Mouse (Mus musculus): Measurements from ENCODE around the gene Cckbr. TPM values are rescaled to one million over a fixed set of nuclear protein-coding genes. Genes with fewer than 3 reads are reported as not detected.
A peak's percentile ranks its signal among the peaks of the same experiment; 100 is the strongest.

Cckbr gene
- polyA plus RNA-seq, 1 experiment from 2014 or later, result 0.10 TPM

- Histone ChIP-seq H3K4me1 (ENCODE audit: control insufficient read depth, insufficient read depth, low read length) (0 out of 2 replicates have a peak, but pooled peaks cover 2% of the 10 kb centered on the region), H3K36me3 (replicated peaks; ENCODE audit: control insufficient read depth, insufficient read depth, low read depth, low read length) (no peaks in the 10 kb centered on the region), H3K9ac (replicated peaks; ENCODE audit: low read length) (peak within 1 kb of the TSS; percentile 73), H3K27me3 (ENCODE audit: control insufficient read depth, insufficient read depth, low read length) (peaks cover 4% of the 10 kb centered on the region; the same call in 1 of the 2 replicates), H3K4me2 (ENCODE audit: low read depth, low read length) (peak within 1 kb of the TSS; percentile 88), H3K9me3 (replicated peaks; ENCODE audit: control insufficient read depth, low read length) (no peaks in the 10 kb centered on the region), H3K4me3 (ENCODE audit: low read depth, low read length) (peak within 1 kb of the TSS; percentile 38), H3K27ac (replicated peaks; ENCODE audit: low read depth, low read length) (no peak within 1 kb of the TSS)
- WGBS, result 2% methylated on average over 62 of the region's 63 CpGs
- ATAC-seq (replicated peaks; ENCODE audit: insufficient number of reproducible peaks, low FRiP score, low TSS enrichment, low read depth) (peak; percentile 73), DNase-seq (ENCODE audit: low spot score) (peak; percentile 61)
Observed at GRCm38 (mm10) chr7:105481505-105482411, 56.2 kb downstream of the Cckbr start, which contains the start of gene Cavin3. Gene Cavin3 (minus strand): TSS chr7:105482300.

GRCm38 (mm10) chr7:105482426-105482825 lies 56.9 kb downstream of the Cckbr start:
- peaks cover 4% of the 10 kb centered on the region; the same call in 1 of the 2 replicates for H3K27me3 ChIP-seq (ENCODE audit: control insufficient read depth, insufficient read depth, low read length)
- 43% methylated on average over 8 of the region's 8 CpGs for WGBS
- 0 out of 2 replicates have a peak, but pooled peaks cover 2% of the 10 kb centered on the region for H3K4me1 ChIP-seq (ENCODE audit: control insufficient read depth, insufficient read depth, low read length)
- no peak overlapping the region; the same call in 1 of the 2 replicates for H3K4me3 ChIP-seq (ENCODE audit: low read depth, low read length)
- H3K4me2 ChIP-seq (ENCODE audit: low read depth, low read length), result peak overlapping the region; percentile 88
- H3K27ac ChIP-seq (replicated peaks; ENCODE audit: low read depth, low read length), result no peak overlapping the region
- H3K9me3 ChIP-seq (replicated peaks; ENCODE audit: control insufficient read depth, low read length), result no peaks in the 10 kb centered on the region
- peak; percentile 63 for ATAC-seq (replicated peaks; ENCODE audit: insufficient number of reproducible peaks, low FRiP score, low TSS enrichment, low read depth)
- peak; percentile 41 for DNase-seq (ENCODE audit: low spot score)
- H3K9ac ChIP-seq (replicated peaks; ENCODE audit: low read length), result peak overlapping the region; percentile 73
- H3K36me3 ChIP-seq (replicated peaks; ENCODE audit: control insufficient read depth, insufficient read depth, low read depth, low read length), result no peaks in the 10 kb centered on the region

GRCm38 (mm10) chr7:105485029-105485428 lies 59.5 kb downstream of the Cckbr start:
- no peaks in the 10 kb centered on the region for H3K36me3 ChIP-seq (replicated peaks; ENCODE audit: control insufficient read depth, insufficient read depth, low read depth, low read length)
- no peak overlapping the region for H3K4me3 ChIP-seq (ENCODE audit: low read depth, low read length)
- 0 out of 2 replicates have a peak, but pooled peaks cover 2% of the 10 kb centered on the region for H3K4me1 ChIP-seq (ENCODE audit: control insufficient read depth, insufficient read depth, low read length)
- no peak overlapping the region for H3K9ac ChIP-seq (replicated peaks; ENCODE audit: low read length)
- H3K27ac ChIP-seq (replicated peaks; ENCODE audit: low read depth, low read length), result no peak overlapping the region
- ATAC-seq (replicated peaks; ENCODE audit: insufficient number of reproducible peaks, low FRiP score, low TSS enrichment, low read depth), result no peak
- H3K4me2 ChIP-seq (ENCODE audit: low read depth, low read length), result no peak overlapping the region
- H3K27me3 ChIP-seq (ENCODE audit: control insufficient read depth, insufficient read depth, low read length), result peaks cover 4% of the 10 kb centered on the region; the same call in 1 of the 2 replicates
- DNase-seq (ENCODE audit: low spot score), result no peak
- H3K9me3 ChIP-seq (replicated peaks; ENCODE audit: control insufficient read depth, low read length), result no peaks in the 10 kb centered on the region
- 64% methylated on average over 5 of the region's 5 CpGs for WGBS

GRCm38 (mm10) chr7:105487104-105487876 lies 61.8 kb downstream of the Cckbr start:
- Histone ChIP-seq H3K9me3 (replicated peaks; ENCODE audit: control insufficient read depth, low read length) (no peaks in the 10 kb centered on the region), H3K27ac (replicated peaks; ENCODE audit: low read depth, low read length) (no peak overlapping the region), H3K36me3 (replicated peaks; ENCODE audit: control insufficient read depth, insufficient read depth, low read depth, low read length) (no peaks in the 10 kb centered on the region), H3K4me3 (ENCODE audit: low read depth, low read length) (no peak overlapping the region), H3K4me1 (ENCODE audit: control insufficient read depth, insufficient read depth, low read length) (0 out of 2 replicates have a peak, but pooled peaks cover under 1% of the 10 kb centered on the region), H3K9ac (replicated peaks; ENCODE audit: low read length) (no peak overlapping the region), H3K4me2 (ENCODE audit: low read depth, low read length) (no peak overlapping the region), H3K27me3 (ENCODE audit: control insufficient read depth, insufficient read depth, low read length) (no peaks in the 10 kb centered on the region)
- ATAC-seq (replicated peaks; ENCODE audit: insufficient number of reproducible peaks, low FRiP score, low TSS enrichment, low read depth) (no peak), DNase-seq (ENCODE audit: low spot score) (no peak)
- 80% methylated on average over 6 of the region's 6 CpGs for WGBS

GRCm38 (mm10) chr7:105497881-105498280 lies 72.3 kb downstream of the Cckbr start:
- ATAC-seq (replicated peaks; ENCODE audit: insufficient number of reproducible peaks, low FRiP score, low TSS enrichment, low read depth) (no peak), DNase-seq (ENCODE audit: low spot score) (no peak)
- Histone ChIP-seq H3K27ac (replicated peaks; ENCODE audit: low read depth, low read length) (no peak overlapping the region), H3K36me3 (replicated peaks; ENCODE audit: control insufficient read depth, insufficient read depth, low read depth, low read length) (no peaks in the 10 kb centered on the region), H3K9me3 (replicated peaks; ENCODE audit: control insufficient read depth, low read length) (no peaks in the 10 kb centered on the region), H3K9ac (replicated peaks; ENCODE audit: low read length) (no peak overlapping the region), H3K27me3 (ENCODE audit: control insufficient read depth, insufficient read depth, low read length) (no peaks in the 10 kb centered on the region), H3K4me3 (ENCODE audit: low read depth, low read length) (no peak overlapping the region), H3K4me2 (ENCODE audit: low read depth, low read length) (no peak overlapping the region), H3K4me1 (ENCODE audit: control insufficient read depth, insufficient read depth, low read length) (no peaks in the 10 kb centered on the region)
- WGBS, result 88% methylated on average over 3 of the region's 3 CpGs

- no peaks in the 10 kb centered on the region for H3K9me3 ChIP-seq (replicated peaks; ENCODE audit: control insufficient read depth, low read length)
- H3K36me3 ChIP-seq (replicated peaks; ENCODE audit: control insufficient read depth, insufficient read depth, low read depth, low read length), result no peaks in the 10 kb centered on the region
- no peak overlapping the region for H3K4me2 ChIP-seq (ENCODE audit: low read depth, low read length)
- H3K4me1 ChIP-seq (ENCODE audit: control insufficient read depth, insufficient read depth, low read length), result no peaks in the 10 kb centered on the region
- no peak overlapping the region for H3K4me3 ChIP-seq (ENCODE audit: low read depth, low read length)
- peak; percentile 8 for DNase-seq (ENCODE audit: low spot score)
- 34% methylated on average over 10 of the region's 10 CpGs for WGBS
- no peak for ATAC-seq (replicated peaks; ENCODE audit: insufficient number of reproducible peaks, low FRiP score, low TSS enrichment, low read depth)
- H3K27ac ChIP-seq (replicated peaks; ENCODE audit: low read depth, low read length), result no peak overlapping the region
- no peaks in the 10 kb centered on the region for H3K27me3 ChIP-seq (ENCODE audit: control insufficient read depth, insufficient read depth, low read length)
- no peak overlapping the region for H3K9ac ChIP-seq (replicated peaks; ENCODE audit: low read length)
Observed at GRCm38 (mm10) chr7:105498854-105499492, 73.4 kb downstream of the Cckbr start.

GRCm38 (mm10) chr7:105499676-105500075 lies 74.1 kb downstream of the Cckbr start:
- DNase-seq (ENCODE audit: low spot score) (no peak), ATAC-seq (replicated peaks; ENCODE audit: insufficient number of reproducible peaks, low FRiP score, low TSS enrichment, low read depth) (no peak)
- Histone ChIP-seq H3K4me3 (ENCODE audit: low read depth, low read length) (no peak overlapping the region), H3K4me1 (ENCODE audit: control insufficient read depth, insufficient read depth, low read length) (no peaks in the 10 kb centered on the region), H3K27me3 (ENCODE audit: control insufficient read depth, insufficient read depth, low read length) (no peaks in the 10 kb centered on the region), H3K9me3 (replicated peaks; ENCODE audit: control insufficient read depth, low read length) (no peaks in the 10 kb centered on the region), H3K27ac (replicated peaks; ENCODE audit: low read depth, low read length) (no peak overlapping the region), H3K36me3 (replicated peaks; ENCODE audit: control insufficient read depth, insufficient read depth, low read depth, low read length) (no peaks in the 10 kb centered on the region), H3K4me2 (ENCODE audit: low read depth, low read length) (no peak overlapping the region), H3K9ac (replicated peaks; ENCODE audit: low read length) (no peak overlapping the region)
- 93% methylated on average over 1 of the region's 1 CpGs for WGBS

Measured in embryonic facial prominence, embryonic 11.5 days (tissue).